Mouse (Mus musculus): ENCODE results near the gene Ubxn7. TPM values are rescaled to one million over a fixed set of nuclear protein-coding genes. Genes with fewer than 3 reads are reported as not detected.

The Ubxn7 gene
- polyA plus RNA-seq, 2 experiments, result 18.6 to 23.7 TPM

DNA sequence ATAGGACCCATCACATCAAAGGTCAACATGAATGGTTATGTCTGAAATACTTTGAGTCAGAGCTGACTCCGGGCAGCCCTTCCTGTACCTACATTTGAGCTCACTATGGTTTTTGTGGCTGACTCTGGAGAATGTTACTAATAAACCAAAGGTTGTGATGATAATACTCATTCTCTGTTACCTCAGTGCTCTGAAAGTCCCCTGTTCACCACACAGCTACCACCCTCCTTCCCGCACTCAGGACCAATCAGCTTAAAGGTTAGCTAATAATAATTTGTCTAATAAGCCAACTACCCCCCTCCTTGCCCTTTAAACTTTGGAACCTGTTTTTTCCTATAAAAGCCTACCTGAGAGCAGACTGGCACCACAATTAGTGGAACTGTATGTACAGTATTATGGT is 47.5 kb downstream of the Ubxn7 start:
- no peaks in the 10 kb centered on the region for H3K9me3 ChIP-seq (ENCODE audit: control insufficient read depth, low read length)
- no peak for ATAC-seq (ENCODE audit: low FRiP score, low read depth)
- H3K4me3 ChIP-seq (replicated peaks; ENCODE audit: low read length), result no peak overlapping the region
- TF ChIP-seq POLR2A (IDR thresholded peaks at IDR 0.05; ENCODE audit: borderline replicate concordance, extremely low read depth, insufficient read depth, insufficient read length), result no peak
- no peaks in the 10 kb centered on the region for H3K27me3 ChIP-seq (ENCODE audit: control insufficient read depth, insufficient read depth, low read length)
- DNase-seq (ENCODE audit: low spot score), result no peak
- no peak overlapping the region for H3K27ac ChIP-seq (replicated peaks; ENCODE audit: low read depth, low read length)
- H3K36me3 ChIP-seq (ENCODE audit: control insufficient read depth, insufficient read depth, low read length), result peaks cover 86% of the 10 kb centered on the region
- 93% methylated on average over 2 of the region's 2 CpGs for WGBS
- no peak overlapping the region for H3K9ac ChIP-seq (ENCODE audit: low read depth, low read length, severe bottlenecking)
- no peak overlapping the region for H3K4me2 ChIP-seq (replicated peaks; ENCODE audit: low read depth, low read length, severe bottlenecking)
- no peaks in the 10 kb centered on the region for H3K4me1 ChIP-seq (ENCODE audit: control insufficient read depth, insufficient read depth, low read length)

DNA sequence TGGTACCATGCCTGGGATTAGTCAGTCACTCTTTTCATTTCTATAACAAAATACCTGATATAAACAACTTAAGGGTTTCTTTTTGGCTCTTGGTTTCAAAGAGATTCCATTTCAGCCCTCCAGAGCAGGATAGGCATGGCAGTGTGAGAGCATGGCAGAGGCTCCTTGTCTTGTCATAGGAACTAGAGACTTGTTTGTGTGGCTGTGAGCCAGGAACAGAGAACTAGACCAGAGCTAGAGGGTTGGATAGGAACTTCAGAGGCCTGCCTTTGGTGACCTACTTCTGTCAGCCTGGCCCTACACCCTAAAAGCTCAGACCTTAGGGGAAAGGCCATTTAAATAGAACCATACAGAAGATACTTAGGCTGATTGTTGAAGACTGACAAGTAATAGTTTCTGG is 50.8 kb downstream of the Ubxn7 start:
- no peaks in the 10 kb centered on the region for H3K27me3 ChIP-seq (ENCODE audit: control insufficient read depth, insufficient read depth, low read length)
- TF ChIP-seq POLR2A (IDR thresholded peaks at IDR 0.05; ENCODE audit: borderline replicate concordance, extremely low read depth, insufficient read depth, insufficient read length), result no peak

DNA sequence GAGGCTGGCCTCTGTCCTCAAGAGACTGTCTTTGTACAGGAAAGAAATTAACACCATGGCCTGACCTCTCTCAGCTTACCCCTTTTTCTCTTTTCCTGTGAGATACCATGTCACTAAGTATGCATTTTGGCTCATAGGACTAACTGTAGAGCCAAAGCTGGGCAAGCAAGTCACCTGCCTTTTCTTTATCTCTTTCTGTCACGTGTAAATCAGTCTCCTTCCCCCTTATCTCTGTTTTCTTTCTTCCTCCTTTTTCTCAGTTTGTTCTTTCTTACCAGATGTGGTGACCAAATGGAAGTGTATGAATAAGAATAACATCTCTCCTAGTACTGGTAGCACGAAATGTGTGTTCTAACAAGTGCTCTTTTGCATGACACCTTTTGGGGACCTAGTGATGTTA is 52.8 kb downstream of the Ubxn7 start:
- no peak overlapping the region for H3K4me3 ChIP-seq (replicated peaks; ENCODE audit: low read length)
- H3K27ac ChIP-seq (replicated peaks; ENCODE audit: low read depth, low read length), result no peak overlapping the region
- H3K27me3 ChIP-seq (ENCODE audit: control insufficient read depth, insufficient read depth, low read length), result no peaks in the 10 kb centered on the region
- DNase-seq (ENCODE audit: low spot score) (no peak), ATAC-seq (ENCODE audit: low FRiP score, low read depth) (no peak)
- H3K4me2 ChIP-seq (replicated peaks; ENCODE audit: low read depth, low read length, severe bottlenecking), result no peak overlapping the region
- 81% methylated on average over 2 of the region's 2 CpGs for WGBS
- H3K36me3 ChIP-seq (ENCODE audit: control insufficient read depth, insufficient read depth, low read length), result peaks cover 74% of the 10 kb centered on the region
- no peaks in the 10 kb centered on the region for H3K9me3 ChIP-seq (ENCODE audit: control insufficient read depth, low read length)
- H3K9ac ChIP-seq (ENCODE audit: low read depth, low read length, severe bottlenecking), result no peak overlapping the region
- no peaks in the 10 kb centered on the region for H3K4me1 ChIP-seq (ENCODE audit: control insufficient read depth, insufficient read depth, low read length)
- TF ChIP-seq POLR2A (IDR thresholded peaks at IDR 0.05; ENCODE audit: borderline replicate concordance, extremely low read depth, insufficient read depth, insufficient read length), result no peak

More for the DNA sequence above, 50.8 kb downstream of the Ubxn7 start:
- DNase-seq (ENCODE audit: low spot score) (no peak), ATAC-seq (ENCODE audit: low FRiP score, low read depth) (no peak)
- H3K9ac ChIP-seq (ENCODE audit: low read depth, low read length, severe bottlenecking), result no peak overlapping the region
- no peak overlapping the region for H3K4me2 ChIP-seq (replicated peaks; ENCODE audit: low read depth, low read length, severe bottlenecking)
- peaks cover 86% of the 10 kb centered on the region for H3K36me3 ChIP-seq (ENCODE audit: control insufficient read depth, insufficient read depth, low read length)
- H3K9me3 ChIP-seq (ENCODE audit: control insufficient read depth, low read length), result no peaks in the 10 kb centered on the region
- no peaks in the 10 kb centered on the region for H3K4me1 ChIP-seq (ENCODE audit: control insufficient read depth, insufficient read depth, low read length)
- no peak overlapping the region for H3K4me3 ChIP-seq (replicated peaks; ENCODE audit: low read length)
- no peak overlapping the region for H3K27ac ChIP-seq (replicated peaks; ENCODE audit: low read depth, low read length)

DNA sequence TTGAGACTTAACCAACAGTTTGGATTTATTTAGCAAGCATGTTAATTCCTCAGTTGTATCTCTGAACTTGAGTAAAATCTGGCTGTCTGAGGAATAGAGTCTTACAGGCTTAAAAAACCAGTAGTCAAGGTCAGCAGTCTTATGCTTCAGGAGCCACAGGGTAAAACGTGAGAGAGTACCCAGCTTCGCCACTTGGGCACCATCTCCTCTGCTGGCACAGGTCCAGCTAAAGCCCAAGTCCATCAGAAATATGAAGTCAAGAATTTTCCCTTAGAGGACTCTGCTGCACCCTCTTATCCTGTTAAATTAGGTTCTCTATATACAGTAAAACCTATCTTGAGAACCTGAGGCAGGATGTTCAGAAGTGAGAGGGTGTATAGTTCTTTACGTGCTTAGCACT is 54.8 kb downstream of the Ubxn7 start:
- Histone ChIP-seq H3K4me3 (replicated peaks; ENCODE audit: low read length) (no peak overlapping the region), H3K4me1 (ENCODE audit: control insufficient read depth, insufficient read depth, low read length) (no peaks in the 10 kb centered on the region), H3K27ac (replicated peaks; ENCODE audit: low read depth, low read length) (no peak overlapping the region), H3K9ac (ENCODE audit: low read depth, low read length, severe bottlenecking) (no peak overlapping the region), H3K4me2 (replicated peaks; ENCODE audit: low read depth, low read length, severe bottlenecking) (no peak overlapping the region), H3K9me3 (ENCODE audit: control insufficient read depth, low read length) (no peaks in the 10 kb centered on the region), H3K27me3 (ENCODE audit: control insufficient read depth, insufficient read depth, low read length) (no peaks in the 10 kb centered on the region), H3K36me3 (ENCODE audit: control insufficient read depth, insufficient read depth, low read length) (peaks cover 70% of the 10 kb centered on the region)
- 81% methylated on average over 3 of the region's 3 CpGs for WGBS
- ATAC-seq (ENCODE audit: low FRiP score, low read depth) (no peak), DNase-seq (ENCODE audit: low spot score) (no peak)
- TF ChIP-seq POLR2A (IDR thresholded peaks at IDR 0.05; ENCODE audit: borderline replicate concordance, extremely low read depth, insufficient read depth, insufficient read length), result no peak

DNA sequence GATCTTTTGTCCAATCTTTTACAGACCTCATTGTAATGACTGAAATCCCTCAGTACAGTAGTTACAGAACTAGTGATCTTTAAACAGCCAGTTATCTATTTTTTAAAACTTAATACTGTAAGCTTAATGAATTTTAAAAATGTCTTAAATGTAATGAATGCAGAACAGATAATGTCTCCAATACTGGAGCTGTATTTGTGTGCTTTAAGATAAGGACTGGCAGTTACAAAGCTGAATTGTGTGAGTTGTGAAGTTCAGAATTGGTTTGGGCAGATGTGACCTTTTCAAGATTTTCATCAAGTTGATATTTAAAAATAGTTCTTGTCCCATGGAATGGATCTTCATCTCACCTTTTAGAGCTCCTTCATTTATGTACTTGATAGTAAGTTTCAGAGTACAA is 57.0 kb downstream of the Ubxn7 start:
- Histone ChIP-seq H3K36me3 (ENCODE audit: control insufficient read depth, insufficient read depth, low read length) (peaks cover 62% of the 10 kb centered on the region), H3K27ac (replicated peaks; ENCODE audit: low read depth, low read length) (no peak overlapping the region), H3K9me3 (ENCODE audit: control insufficient read depth, low read length) (no peaks in the 10 kb centered on the region), H3K4me2 (replicated peaks; ENCODE audit: low read depth, low read length, severe bottlenecking) (no peak overlapping the region), H3K9ac (ENCODE audit: low read depth, low read length, severe bottlenecking) (no peak overlapping the region), H3K4me3 (replicated peaks; ENCODE audit: low read length) (no peak overlapping the region), H3K27me3 (ENCODE audit: control insufficient read depth, insufficient read depth, low read length) (no peaks in the 10 kb centered on the region), H3K4me1 (ENCODE audit: control insufficient read depth, insufficient read depth, low read length) (no peaks in the 10 kb centered on the region)
- ATAC-seq (ENCODE audit: low FRiP score, low read depth) (no peak), DNase-seq (ENCODE audit: low spot score) (no peak)
- TF ChIP-seq POLR2A (IDR thresholded peaks at IDR 0.05; ENCODE audit: borderline replicate concordance, extremely low read depth, insufficient read depth, insufficient read length), result no peak

DNA sequence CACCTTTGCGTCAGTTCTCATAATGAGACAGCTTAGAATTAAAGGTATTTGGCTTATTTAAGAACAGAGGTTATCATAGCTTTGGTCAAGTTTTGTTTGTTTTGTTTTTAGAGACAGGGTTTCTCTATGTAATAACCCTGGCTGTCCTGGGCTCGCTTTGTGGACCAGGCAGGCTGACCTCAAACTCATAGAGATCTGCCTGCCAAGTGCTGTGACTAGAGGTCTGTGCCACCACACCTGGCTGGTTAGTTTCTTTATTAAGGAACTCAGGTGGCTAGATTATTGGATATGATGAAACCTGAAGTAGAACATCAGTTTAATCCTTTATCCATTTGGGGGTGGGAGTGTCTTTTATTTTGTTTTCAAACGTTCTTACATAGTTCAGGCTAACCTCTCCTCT is 57.8 kb downstream of the Ubxn7 start:
- no peak for ATAC-seq (ENCODE audit: low FRiP score, low read depth)
- Histone ChIP-seq H3K27me3 (ENCODE audit: control insufficient read depth, insufficient read depth, low read length) (no peaks in the 10 kb centered on the region), H3K36me3 (ENCODE audit: control insufficient read depth, insufficient read depth, low read length) (peaks cover 57% of the 10 kb centered on the region), H3K9ac (ENCODE audit: low read depth, low read length, severe bottlenecking) (no peak overlapping the region), H3K4me1 (ENCODE audit: control insufficient read depth, insufficient read depth, low read length) (no peaks in the 10 kb centered on the region), H3K4me2 (replicated peaks; ENCODE audit: low read depth, low read length, severe bottlenecking) (no peak overlapping the region), H3K9me3 (ENCODE audit: control insufficient read depth, low read length) (no peaks in the 10 kb centered on the region), H3K27ac (replicated peaks; ENCODE audit: low read depth, low read length) (no peak overlapping the region), H3K4me3 (replicated peaks; ENCODE audit: low read length) (no peak overlapping the region)
- no peak for TF ChIP-seq POLR2A (IDR thresholded peaks at IDR 0.05; ENCODE audit: borderline replicate concordance, extremely low read depth, insufficient read depth, insufficient read length)
- WGBS, result 95% methylated on average over 3 of the region's 3 CpGs
- DNase-seq (ENCODE audit: low spot score), result no peak

Measured in limb, embryonic 14.5 days (tissue).